Mouse (Mus musculus): ENCODE data around the gene Unc119.

The Unc119 gene

GRCm38 (mm10) chr11:78372610-78373009 is 29.3 kb downstream of the Unc119 start:
- no peak for DNase-seq

- DNase-seq: no peak
These were observed 30.9 kb downstream of the Unc119 start for GRCm38 (mm10) chr11:78374147-78374546.

- DNase-seq: no peak
These were observed 34.4 kb downstream of the Unc119 start for GRCm38 (mm10) chr11:78377549-78378159.

DNA sequence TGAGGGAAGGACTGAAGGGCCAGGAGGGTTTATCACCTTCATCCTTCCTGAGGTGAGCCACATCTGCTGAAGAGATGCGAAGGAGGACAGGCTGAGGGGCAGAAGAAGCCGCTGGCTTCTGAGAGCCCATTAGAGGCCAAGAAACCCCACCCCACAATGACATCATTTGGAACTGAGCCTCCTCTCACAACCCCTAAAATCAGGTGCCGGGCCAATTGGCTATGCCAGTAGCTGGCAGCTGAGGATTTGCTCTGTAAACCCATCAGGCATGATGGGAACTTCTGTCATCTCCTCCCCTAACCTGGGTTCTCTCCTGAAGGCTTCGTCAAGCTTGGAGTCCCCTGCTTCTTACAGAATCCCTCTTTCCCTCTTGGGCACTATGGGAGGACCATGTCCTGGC is 37.1 kb downstream of the Unc119 start:
- no peak for DNase-seq

DNA sequence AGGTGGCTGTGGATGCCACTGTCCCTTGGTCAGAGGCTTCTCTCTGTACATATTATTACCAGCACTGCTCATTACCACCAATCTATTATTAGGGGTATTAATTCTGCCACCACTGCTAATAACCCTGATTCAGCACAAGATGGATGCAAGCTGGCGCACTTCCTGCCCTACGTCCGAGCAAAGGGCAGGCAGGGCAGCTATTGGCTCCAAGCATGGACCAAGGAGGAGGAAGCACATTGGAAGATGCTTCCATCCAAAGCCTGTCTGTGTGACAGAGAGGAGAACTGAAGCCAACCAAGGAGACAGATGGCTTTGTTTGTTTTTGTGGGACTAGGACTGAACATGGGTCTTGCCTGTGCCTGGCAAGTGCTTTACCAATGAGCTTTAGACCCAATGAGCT is 37.7 kb downstream of the Unc119 start:
- DNase-seq: no peak

- DNase-seq: no peak
These were observed 39.0 kb downstream of the Unc119 start for GRCm38 (mm10) chr11:78382286-78382685.

GRCm38 (mm10) chr11:78382701-78383100 is 39.4 kb downstream of the Unc119 start:
- DNase-seq: no peak

DNA sequence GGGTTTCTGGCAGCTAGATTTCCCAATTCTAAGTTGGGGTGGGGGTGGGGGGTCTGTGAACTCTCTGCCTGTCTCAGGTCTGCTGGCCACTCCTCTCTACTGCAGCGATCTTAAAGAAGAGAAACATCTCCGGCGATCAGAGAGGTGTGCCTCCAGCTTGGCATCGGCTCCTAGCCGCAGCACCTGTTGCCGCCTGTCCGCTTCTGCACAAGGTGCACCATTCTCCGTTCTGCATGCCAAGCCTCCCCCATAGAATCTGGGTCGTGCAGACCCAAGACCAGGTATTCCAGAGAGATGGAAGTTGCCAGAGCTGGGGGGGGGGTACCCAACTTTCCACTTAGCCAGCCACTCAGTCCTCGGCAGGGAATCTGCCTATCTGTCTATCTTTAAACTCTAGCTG is 42.5 kb downstream of the Unc119 start:
- DNase-seq: no peak

- no peak for DNase-seq
These were observed 43.3 kb downstream of the Unc119 start, which contains the start of gene Foxn1 for GRCm38 (mm10) chr11:78386508-78387043. Foxn1 (minus strand) TSS chr11:78386558.

GRCm38 (mm10) chr11:78392728-78393127 is 49.4 kb downstream of the Unc119 start:
- no peak for DNase-seq

DNA sequence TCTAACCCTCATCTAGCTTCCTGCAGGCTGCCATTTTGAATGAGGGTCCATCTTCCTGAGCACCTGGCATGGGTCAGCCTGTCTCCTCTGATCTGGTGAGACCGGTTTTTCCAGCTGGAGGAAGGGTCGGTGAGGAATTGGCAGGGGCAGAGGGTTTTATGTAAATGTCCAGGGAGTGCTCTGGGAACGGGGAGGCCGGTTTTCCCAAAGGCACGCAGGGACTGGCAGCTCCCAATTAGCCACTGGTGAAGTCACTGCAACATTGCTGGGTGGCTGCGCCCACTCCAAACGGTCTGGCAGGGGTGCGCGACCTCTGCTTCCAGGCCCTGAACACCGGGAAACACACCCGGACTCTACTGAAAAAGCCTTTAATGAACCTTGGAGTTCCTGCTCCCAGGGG is 53.7 kb downstream of the Unc119 start:
- DNase-seq: no peak

GRCm38 (mm10) chr11:78397397-78397796 is 54.1 kb downstream of the Unc119 start:
- DNase-seq: peak; percentile 79

DNA sequence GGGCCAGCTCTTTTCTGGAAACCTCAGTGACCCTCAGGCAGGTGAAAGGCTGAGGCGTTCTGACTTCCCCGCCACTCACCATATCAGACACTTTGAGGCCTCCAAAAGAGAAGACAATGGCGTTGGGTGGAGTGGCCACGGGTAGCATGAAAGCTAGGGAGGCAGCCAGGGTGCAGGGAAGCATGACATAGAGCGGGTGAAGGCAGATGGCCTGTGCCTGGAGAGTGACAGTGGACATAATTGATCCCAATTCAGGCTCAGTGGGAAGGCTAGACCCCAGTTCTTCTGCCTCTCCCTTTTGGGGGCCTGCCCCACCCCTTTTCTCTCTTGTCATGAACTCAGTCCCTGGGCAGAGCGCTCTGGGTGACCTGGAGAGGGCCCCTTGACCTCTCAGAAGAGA is 54.9 kb downstream of the Unc119 start:
- no peak for DNase-seq
